Mouse (Mus musculus) liver, postnatal 0 days (tissue): ENCODE data around the gene Apln.

Experiments
- CTCF ChIP-seq: sonication (generic); IDR thresholded peaks from 2 replicates; pipeline ENCODE4 v1.5.1; 2016; ENCODE audit warnings: antibody characterized with exemption, low read depth
- EP300 ChIP-seq: IDR thresholded peaks from 2 replicates; pipeline ENCODE4 v1.6.1; 2016; ENCODE audit warnings: antibody characterized with exemption, low read depth, mild to moderate bottlenecking

- no peak for TF ChIP-seq CTCF
- TF ChIP-seq EP300 = no peak
Measured at GRCm38 (mm10) chrX:48062481-48062880, 27.8 kb upstream of the Apln start.
